Mouse (Mus musculus) lung, postnatal 4 days (tissue): ENCODE data around the gene Osr1.

ENCODE experiments used
- DNase-seq, 2 experiments: peaks; one replicate each; pipeline ENCODE4 v3.0.0; 2021

The Osr1 gene

DNA sequence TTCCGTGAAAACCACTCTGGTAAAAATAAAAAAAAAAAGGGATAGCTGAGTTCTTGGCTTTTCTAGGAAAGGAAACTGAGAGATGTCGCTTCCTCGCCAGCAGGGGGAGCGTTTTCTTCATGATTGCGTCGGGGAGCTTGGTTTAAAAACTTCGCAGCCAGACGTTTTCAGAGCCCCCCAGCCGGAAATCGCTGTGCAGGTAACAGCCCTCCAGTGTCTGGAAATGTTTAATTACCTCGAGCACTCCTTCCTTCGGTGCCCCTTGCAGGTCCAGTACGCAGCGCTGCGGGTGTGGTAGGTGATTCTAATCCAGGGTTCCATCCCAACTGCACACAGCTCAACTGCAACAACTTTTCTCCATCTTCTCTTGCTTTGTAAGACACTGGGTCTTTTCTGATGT lies at the start of gene Osr1:
Gene Osr1 (plus strand): TSS at position 146 of the 400 bp plus-strand sequence.
- peak; percentile 60 to 79 for DNase-seq

DNA sequence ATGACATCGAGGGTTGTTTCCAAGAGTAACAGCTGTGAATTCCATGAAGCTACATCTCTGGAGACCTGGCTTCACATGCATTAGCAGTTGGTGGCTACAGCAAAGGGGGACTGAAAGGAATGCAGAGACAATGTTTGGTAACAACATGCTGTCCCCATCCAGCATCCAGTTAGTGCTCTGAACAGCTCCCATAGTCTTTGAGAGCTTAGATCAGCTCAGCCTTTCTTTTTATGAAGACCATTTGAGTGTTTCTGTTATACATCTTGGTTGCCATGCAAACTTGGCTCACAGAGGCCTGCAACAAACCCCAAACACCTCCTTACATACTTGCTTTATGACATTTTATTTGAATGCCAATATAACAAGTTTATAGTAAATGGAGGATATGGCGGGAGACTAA lies 19.6 kb upstream of the Osr1 start:
- no peak for DNase-seq

DNA sequence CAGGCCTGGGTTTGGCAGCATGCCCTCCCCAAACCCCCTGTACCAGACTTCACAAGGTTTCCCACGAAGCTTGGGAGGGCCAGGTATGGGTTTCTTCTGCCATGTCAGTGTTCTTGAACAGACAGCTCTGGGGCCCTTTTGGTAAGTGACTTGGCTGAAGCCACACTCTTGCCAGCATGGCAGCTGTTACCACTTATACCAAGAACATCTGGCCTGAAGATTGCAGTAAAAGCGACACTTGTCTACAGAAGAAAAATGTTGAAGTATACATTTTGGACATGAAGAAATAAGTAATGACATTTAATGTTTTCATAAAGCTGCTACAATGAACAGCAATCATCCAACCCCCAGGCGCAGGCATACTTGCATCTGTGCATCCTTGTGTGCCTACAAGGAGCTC lies 5.0 kb upstream of the Osr1 start:
- DNase-seq, result no peak

DNA sequence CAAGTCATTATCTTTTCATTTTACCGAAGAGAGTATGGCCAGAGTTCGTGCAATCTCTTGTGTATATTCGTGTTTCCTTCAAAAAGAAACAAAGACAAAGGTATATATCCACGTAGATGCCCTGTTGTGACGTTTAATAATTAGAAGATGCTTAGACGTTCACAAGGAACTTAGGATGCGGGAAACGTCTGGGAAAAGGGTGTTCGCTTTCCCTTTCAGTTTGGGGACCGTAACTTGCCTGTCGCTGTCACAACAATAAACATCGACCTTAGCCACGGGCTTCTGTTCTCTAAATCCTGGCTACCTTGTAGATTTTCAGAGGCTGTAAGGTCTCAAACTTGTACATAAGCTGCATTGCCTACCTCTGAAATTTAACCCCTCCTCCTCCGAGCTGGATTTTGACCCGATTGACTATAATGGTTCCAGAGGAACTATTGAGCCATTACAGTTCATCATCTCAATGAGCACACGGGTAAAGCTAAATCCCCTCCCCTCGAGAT lies 630 bp downstream of the Osr1 start:
- no peak for DNase-seq

DNA sequence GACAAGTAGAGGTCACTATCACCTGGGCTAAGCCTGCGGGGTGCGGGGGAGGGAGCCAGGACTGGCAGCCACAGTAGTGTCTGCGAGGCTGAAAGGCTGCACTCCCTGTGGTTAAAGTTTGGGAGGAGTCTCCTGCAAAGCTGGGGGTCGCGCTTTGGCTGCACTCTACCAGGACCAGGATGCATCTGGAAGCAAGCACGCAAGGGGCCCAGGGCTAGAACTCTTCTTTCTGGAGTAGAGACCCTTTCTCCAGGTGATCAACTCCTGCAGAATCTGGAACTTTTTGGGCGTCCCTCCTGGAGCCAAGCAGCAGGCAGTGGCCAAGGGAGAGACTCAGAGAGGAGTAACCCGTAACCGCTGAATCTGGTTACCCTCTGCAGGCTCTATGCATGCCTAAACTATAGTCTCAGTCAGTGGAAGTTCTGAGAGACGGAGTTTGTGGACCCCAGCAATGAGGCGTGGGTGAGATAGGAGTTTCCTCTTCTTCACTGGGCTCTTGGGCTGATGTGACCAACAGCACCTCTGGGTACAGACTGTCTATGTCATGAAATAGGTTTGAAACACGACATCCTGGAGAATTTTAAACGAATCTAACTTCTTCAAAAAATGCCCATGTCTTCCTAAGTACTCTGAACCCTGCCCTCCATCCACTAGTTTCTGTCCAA lies 1.5 kb downstream of the Osr1 start:
- DNase-seq, result no peak

DNA sequence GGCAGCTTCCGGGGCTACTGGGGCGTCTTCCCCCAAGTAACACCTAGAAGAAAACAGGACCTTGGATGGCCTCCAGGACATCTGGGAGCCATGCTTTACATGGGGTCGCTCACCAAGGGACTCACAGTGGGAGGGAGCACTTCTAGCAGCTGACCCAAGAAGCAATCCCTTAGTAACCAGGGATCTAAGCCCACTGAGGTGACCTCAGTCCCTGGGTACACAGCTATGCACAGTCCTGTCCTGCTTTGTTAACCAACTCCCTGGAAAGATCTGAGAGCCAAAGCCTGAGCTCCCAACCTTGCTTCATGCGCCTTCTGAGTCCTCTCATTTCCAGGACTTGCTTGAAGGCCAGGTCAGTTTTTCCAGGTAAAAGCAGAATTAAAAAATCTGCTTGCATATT lies 2.1 kb downstream of the Osr1 start:
- DNase-seq, result no peak

DNA sequence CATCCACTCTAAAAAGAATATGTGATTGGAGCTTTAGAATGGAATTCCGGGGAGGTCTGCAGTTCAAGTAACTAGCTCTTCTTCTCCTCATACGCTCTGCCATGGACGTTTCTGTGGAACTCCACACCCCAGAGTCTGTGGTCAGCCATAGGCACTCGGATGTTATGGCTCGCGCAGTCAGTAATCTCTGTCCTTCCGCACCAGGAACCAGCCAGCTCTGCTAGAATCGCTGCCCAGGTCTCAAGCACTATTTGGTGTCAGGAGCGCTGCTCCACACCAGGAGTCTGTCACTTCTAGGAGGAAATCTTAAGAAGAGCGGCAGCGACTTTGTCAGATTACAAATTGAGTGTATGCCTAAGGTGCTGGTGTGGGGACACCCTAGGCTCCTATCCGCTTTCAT lies 3.8 kb downstream of the Osr1 start:
- DNase-seq, result no peak

DNA sequence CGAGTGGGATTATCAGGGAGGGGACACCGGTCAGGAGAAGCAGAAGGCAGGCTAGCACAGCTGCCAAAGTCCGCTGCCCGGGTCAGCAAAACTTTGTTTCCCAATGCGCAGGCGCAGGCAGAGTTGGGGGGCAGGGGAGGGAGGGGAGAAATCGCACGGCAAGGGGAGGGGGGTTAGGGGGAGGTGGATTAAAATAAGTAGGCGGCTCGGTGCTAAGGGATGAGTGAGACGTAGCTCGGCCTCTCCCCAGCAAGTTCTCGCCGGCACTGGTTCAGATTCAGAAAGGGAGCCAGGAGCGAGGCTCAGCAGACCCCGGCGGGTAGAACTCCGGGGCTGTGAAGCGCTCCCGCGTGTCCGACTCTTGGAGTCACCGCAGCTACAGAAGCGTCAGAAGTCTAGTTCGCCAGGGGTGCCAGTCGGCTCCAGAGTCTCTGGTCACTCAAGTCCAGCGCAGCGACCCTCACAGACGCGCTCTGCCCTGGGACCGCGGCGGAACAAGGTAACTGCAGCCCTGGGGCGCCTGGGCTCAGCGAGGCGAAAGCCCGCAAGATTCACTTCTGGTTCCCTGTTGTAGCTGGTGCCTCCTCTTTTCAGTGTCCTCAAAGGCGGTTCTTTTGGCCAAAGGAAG lies 4.4 kb downstream of the Osr1 start:
- peak; percentile 49 to 68 for DNase-seq

DNA sequence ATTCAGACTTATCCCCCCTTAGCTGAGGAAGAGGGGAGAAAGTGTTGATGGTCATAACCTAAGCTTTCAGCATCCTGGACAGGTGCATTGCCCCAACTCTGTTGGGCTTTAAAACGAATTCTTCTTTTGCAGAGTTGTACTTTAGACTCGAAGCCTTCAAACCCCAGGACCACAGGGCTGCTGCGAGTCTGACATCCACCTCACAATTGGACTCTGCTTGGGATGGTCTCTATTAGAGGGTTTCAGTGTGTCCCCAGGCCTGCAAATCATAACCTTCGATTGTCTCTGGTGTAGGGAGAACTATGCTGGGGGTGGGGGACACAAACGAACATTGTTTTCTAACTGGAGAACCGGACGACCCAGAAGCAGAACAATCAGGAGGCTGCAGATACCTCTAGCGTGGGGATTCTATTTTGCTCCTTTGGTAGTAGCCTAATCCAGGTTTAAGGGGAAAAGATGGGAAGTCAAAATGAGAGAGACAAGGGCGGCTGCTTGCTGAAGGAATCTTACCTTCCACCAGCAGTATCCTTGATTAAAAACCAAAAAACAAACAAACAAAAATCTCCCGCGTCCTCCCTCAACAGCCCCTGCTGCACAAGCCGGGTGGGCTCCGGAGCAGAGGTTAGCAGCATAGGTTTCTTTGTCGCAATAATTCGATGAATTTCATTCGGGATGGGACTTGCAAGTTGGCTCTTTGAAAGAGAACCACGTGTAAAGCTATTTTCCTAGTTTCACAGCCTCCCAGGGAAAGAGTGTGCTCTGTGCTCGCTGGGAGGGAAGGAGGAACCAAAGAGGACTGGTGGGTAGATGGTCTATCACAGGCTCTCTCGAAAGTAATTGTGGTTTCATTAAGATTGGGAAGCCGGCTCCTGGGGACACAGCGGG lies 5.5 kb downstream of the Osr1 start:
- no peak for DNase-seq

DNA sequence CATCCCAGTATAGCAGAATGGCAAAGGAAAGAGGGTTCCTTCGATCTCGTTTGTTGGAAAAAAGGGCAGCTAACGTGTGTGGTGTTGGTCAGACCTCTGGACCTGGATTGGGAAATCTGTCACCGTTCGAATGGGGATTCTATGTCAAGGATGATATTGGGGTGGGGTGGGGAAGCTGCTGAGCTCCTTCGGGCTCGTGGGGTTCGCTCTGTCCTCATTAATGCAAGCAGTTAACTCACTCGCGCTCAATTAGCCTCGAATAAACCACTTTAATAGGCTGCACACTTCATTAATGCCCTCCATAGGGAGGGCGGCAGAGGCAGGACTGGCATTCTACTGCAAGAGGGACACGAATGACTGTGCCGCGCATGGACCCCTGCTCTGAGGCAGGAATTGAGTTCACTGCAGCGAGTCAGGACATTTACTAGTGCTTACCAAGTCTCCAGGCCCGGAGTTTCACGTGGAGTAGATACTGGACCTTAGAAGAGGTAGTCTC lies 6.2 kb downstream of the Osr1 start:
- no peak for DNase-seq

DNA sequence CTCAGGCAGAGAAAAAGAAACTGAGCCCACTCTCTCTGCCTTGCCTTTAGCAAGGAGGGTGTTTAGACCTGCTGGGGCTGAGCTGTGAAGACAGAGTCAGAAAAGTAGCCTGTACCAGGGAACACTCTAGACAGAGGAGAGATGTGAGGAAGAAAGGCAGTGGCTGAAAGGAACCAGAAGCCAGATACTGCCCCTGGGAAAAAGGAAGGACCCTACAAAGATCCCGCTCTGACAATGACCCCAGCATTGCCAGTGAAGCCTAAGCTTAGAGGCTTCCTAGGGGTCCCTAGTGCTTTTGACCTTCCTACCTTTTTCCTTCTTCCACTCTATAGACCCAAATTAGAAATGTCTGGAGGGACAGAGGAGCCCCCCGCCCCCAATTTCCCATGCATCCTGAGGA lies 7.7 kb downstream of the Osr1 start:
- no peak for DNase-seq

DNA sequence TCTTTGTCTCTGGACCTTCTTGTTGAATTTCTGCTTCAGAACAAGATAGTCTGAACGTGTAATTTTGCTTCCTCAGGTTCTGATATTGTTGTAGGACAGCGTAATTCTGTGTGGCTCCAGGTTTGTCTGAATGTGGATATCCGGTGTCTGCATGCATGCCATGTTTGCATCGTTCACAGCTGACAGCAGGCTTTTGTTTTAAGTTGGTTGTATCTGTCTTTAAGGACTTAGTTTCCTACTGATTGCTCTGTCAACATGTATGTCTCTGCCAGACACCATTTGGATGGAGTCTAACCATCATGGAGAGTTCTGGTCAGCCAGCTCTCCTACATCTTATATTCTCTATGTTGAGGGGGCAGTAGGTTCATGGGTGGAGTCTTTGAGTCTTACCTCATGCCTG lies 8.7 kb downstream of the Osr1 start:
- no peak for DNase-seq

DNA sequence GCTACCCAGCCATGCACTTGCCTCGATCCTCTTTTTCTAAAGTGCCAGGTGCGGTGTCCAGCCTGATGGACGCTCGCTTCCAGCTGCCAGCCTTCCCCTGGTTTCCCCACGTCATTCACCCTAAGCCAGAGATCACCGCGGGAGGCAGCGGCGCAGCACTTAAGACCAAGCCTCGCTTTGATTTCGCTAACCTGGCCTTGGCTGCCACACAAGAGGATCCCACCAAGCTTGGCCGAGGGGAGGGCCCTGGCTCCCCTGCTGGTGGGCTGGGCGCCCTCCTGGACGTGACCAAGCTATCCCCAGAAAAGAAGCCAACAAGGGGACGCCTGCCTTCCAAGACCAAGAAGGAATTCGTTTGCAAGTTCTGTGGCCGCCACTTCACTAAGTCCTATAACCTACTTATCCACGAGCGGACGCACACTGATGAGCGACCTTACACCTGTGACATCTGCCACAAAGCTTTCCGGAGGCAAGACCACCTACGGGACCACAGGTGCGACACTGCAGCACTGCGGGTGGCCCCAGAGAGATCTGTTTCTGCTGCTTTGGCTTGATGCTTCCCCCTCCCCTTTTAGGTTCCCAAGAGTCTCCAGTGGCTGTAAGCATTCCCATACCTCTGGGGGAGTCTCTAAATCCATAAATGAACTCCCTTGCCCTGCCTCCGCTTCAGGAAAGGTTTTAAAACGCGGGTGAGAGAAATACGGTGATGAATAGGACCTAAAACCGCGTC lies 9.6 kb downstream of the Osr1 start:
- DNase-seq, result no peak

DNA sequence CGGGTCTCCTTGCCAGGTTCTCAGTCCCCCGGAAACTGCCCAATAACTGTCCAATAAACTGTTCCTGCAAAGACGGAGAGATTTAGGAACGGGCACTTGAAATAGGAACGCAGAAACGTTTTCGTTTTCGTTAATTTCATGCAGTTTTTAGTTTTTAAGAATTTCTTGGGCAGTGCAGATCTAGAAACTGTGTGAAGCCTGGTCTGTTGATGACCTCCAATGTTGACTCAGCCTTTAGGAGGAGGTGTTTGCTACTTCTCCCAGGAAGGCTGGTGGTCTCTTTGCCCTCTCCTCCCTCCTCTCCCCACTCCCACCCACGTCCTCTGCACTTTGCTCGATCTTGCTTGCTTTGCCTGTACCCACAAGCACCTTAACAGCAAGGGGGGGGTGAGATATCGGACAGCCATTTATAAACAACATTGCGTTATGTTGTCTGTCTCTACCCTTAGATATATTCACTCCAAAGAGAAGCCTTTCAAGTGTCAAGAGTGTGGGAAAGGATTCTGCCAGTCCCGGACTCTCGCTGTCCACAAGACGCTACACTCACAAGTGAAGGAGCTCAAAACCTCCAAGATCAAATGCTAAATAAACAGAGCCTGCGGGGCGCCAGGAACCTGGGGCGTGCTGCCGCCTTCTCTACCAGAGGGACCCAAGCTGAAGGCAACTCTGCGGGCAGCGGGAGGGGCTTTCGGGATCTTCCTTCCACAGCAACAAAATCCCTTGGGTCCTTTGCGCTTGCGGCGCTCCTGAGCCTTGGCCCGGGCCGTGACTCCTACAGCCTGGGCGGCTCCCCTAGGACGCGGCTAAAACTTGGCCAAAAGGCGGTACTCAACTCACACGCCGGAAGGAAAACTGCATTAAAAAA lies 10.4 kb downstream of the Osr1 start:
- DNase-seq, result peak in 1 of 2 experiments; percentile 42

DNA sequence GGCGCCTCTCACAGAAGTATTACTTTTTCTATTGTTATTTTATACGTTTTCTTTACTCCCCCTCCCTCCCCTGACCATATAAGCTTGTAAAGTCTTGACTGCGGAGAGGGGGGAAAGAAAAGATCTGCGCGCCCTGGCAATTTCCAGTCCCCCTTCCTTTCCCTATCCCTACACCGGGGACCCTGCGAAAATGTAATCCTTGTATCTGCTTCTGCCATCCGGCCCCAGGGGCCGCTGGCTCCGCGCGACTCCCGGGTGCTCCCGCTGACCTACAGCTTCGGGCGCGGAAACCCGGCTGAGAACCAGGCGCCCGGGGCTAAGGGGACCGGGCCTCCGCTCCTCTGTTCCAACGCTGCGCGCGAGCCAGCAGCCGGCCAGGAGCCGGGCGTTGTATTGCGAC lies 11.1 kb downstream of the Osr1 start:
- DNase-seq, result peak in 1 of 2 experiments; percentile 41

DNA sequence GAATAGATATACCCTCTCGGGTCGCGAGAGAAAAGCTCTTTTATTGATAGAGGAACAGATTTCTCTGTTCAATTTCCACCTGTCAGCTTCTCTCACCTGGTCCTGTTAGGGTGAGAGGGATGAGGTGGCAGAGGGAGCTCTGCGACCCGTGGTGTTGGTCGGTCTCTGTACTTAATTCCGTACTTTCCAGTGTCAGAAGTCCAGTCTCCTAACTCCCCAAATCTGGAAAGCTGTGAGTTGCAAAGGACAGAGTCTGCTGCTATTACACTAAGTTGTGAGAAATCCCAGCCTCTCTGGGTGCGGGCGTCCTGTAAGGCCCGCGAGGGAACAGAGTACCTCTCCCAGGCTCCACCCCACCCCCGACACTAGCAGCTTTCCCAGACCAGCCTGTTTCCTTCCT lies 11.6 kb downstream of the Osr1 start:
- no peak for DNase-seq

DNA sequence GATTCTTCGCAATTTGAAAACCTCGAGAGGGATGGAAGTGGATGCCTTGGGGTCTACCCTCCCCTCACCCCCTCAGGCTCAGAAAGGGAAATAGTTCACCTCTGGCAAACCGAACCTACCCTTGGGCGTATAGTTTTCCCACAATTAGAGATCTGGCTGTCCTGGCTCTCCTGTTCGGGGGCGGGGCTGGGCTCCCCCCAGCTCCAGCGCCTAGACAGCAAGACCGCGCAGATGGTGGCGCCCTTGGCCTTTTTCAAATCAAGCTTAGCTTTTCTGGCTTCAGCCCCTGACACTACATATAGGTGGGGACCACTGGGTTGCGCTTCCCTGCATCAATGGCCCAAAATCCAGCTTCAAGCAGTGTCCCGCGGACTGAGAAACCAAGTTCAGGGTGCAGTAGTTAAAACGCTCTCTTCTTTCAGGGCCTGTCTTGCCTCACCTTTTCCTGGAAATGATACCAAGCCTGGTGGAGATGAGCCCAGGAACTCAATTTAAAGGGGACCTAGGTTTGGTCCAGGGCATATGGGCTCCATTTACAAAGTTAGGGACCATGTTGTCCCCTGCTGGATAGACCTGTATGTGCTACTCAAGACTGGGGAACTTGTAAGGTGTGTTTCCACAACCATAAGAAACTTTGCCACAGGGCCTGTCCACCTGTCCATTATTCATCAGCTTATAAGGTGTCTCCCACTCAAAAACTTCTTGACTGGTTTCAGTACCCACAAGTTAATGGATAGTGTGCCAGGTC lies 12.5 kb downstream of the Osr1 start:
- DNase-seq, result no peak

DNA sequence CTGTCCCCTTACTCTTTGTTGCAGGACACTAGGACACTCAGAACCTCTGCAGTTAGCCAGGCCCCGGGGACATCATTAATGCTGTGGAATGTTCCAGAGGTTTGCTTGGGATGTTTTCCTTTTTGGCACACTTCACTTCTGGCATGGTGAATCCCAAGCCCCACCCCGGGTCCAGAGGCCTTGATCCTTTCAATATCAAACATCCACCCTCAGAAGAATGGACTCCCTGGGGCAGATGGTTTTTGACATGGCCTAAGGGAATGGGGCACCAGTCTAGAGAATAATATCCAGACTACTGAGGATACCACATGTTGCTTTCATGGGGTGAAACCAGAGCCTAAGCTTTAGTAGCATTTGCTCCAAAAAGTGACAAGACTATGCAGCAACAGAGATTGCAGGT lies 13.5 kb downstream of the Osr1 start:
- DNase-seq, result no peak

DNA sequence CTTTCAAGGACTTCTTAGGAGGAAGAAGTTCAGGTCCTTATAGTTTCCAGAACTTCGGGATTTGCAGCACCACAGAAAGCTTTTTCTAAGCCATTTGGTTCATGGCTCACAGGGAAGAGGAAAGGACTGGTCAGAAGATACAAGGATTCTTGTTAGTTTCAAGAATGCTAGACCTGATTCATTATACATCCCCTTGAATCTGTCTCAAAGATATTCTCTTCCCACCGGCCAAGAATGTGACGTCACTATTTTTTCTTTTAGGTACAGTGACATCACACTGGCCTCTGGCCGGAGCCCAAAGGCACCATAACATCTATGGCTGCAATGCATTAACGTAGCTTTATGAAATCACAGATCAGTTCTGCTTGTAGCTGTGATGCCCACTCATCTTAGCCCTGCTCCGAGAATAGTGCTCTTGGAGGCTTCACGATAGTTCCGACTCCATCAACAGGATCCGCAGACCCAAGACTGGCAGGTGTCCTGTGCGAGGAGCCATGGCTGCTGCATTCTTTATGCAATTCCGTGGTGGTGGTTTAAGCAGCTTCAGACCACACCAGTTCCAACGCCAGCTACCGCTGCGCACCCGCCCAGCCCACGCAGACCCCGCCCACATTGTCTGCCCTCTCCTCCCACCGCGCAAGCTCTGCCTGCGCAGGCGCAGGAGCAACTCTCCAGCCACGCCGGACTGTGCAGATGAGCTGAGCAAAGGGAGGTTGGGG lies 14.6 kb downstream of the Osr1 start:
- DNase-seq, result peak; percentile 83 to 87

DNA sequence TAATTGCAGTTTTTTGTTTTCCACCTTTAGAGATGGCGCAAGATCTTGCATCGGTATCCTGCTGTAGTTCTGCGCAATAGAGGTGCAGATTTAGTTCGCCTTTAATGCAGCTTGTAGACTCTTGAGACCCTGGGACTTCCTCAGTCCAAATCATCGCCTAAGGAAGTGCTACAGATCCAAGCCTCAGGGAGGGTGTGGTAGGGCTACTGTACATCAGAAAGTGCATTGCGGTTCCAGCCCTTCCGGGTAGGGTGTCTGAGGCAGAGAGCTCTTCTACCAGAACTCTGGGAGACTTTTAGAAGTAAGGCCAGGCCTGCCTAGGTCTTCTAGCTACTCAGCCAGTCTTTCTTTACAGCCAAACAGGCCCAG lies 15.2 kb downstream of the Osr1 start:
- no peak for DNase-seq

DNA sequence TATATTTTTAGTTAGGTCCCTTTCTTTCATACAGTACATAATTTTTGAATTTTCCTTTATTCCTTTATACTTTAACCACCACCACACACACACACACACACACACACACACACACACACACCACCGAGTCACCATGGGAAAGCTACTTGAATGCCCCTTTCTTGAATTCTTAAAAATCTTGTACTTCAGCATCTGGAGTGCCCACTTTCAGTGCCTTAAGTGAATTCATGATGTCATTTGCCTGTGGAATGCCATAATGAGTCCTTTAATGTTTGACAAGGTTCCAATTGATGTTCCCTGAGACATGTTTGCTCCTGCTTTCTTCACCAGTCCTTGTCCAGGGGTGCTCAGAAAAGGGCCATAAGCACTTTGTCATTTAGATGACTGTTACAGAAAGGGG lies 17.8 kb downstream of the Osr1 start:
- DNase-seq, result no peak
